Comparison of ENCODE assay signal across 8 mouse cellular contexts in genomic region chr6:108667599-108668021, GRCm38 (mm10). TPM values are rescaled to one million over a fixed set of nuclear protein-coding genes. Genes with fewer than 3 reads are reported as not detected.
DNase-seq lines count a peak whose midpoint lies in the region; ATAC-seq lines count a peak whose summit lies in the region.

No protein-coding gene starts in this region.

- H3K36me3 ChIP-seq in heart, embryonic 10.5 days: peaks cover 20% of the 10 kb centered on the region
- H3K36me3 ChIP-seq in kidney, embryonic 14.5 days (ENCODE audit: control insufficient read depth, insufficient read depth, low read length): no peaks in the 10 kb centered on the region
- H3K36me3 ChIP-seq in neural tube, embryonic 13.5 days: no peaks in the 10 kb centered on the region

- no peak overlapping the region for H3K4me2 ChIP-seq in kidney, embryonic 14.5 days (replicated peaks; ENCODE audit: low read depth, low read length)
- peak overlapping the region; percentile 63; the same call in 1 of the 2 replicates for H3K4me2 ChIP-seq in neural tube, embryonic 13.5 days

- ATAC-seq in kidney, embryonic 14.5 days (ENCODE audit: low FRiP score, low TSS enrichment): no peak
- peak; percentile 42 for ATAC-seq in neural tube, embryonic 13.5 days (ENCODE audit: low read depth)

- WGBS in heart, embryonic 10.5 days: 5% methylated on average over 6 of the region's 6 CpGs
- WGBS in kidney, embryonic 14.5 days: 29% methylated on average over 6 of the region's 6 CpGs
- 8% methylated on average over 6 of the region's 6 CpGs for WGBS in neural tube, embryonic 13.5 days

- DNase-seq in adrenal gland, adult (ENCODE audit: inconsistent age in 2 of 2, low spot score in 1 of 2): peak; percentile 51 to 77
- no peak for DNase-seq in adrenal gland, adult 8-10 months
- DNase-seq in brain, adult 2 months (ENCODE audit: low read depth, low spot score): peak; percentile 24
- DNase-seq in heart, embryonic 10.5 days (ENCODE audit: low spot score): no peak
- DNase-seq in ovary, postnatal 36 days (ENCODE audit: low spot score): no peak
- no peak for DNase-seq in lung, postnatal 36 days

- H3K4me3 ChIP-seq in heart, embryonic 10.5 days: peak overlapping the region; percentile 49; the same call in 1 of the 2 replicates
- no peak overlapping the region for H3K4me3 ChIP-seq in kidney, embryonic 14.5 days (ENCODE audit: low read length)
- H3K4me3 ChIP-seq in neural tube, embryonic 13.5 days: no peak overlapping the region

- H3K27me3 ChIP-seq in heart, embryonic 10.5 days (ENCODE audit: insufficient read depth, poor library complexity, severe bottlenecking): peaks cover 19% of the 10 kb centered on the region; the same call in 1 of the 2 replicates
- no peaks in the 10 kb centered on the region for H3K27me3 ChIP-seq in kidney, embryonic 14.5 days (ENCODE audit: control insufficient read depth, insufficient read depth, low read length)
- H3K27me3 ChIP-seq in neural tube, embryonic 13.5 days: peaks cover 8% of the 10 kb centered on the region

- H3K4me1 ChIP-seq in heart, embryonic 10.5 days: peaks cover 24% of the 10 kb centered on the region
- H3K4me1 ChIP-seq in kidney, embryonic 14.5 days (ENCODE audit: control insufficient read depth, insufficient read depth, low read length): peaks cover 10% of the 10 kb centered on the region
- H3K4me1 ChIP-seq in neural tube, embryonic 13.5 days (replicated peaks): peaks cover 23% of the 10 kb centered on the region

- no peak overlapping the region for H3K9ac ChIP-seq in kidney, embryonic 14.5 days (ENCODE audit: low read depth, low read length)
- H3K9ac ChIP-seq in neural tube, embryonic 13.5 days: 0 out of 2 replicates have a peak overlapping the region, but pooled peaks have one; percentile 72

- H3K27ac ChIP-seq in heart, embryonic 10.5 days: peak overlapping the region; percentile 91
- H3K27ac ChIP-seq in kidney, embryonic 14.5 days (ENCODE audit: low read depth, low read length): peak overlapping the region; percentile 31; the same call in 1 of the 2 replicates
- H3K27ac ChIP-seq in neural tube, embryonic 13.5 days (replicated peaks): peak overlapping the region; percentile 76

- no peaks in the 10 kb centered on the region for H3K9me3 ChIP-seq in heart, embryonic 10.5 days
- no peaks in the 10 kb centered on the region for H3K9me3 ChIP-seq in kidney, embryonic 14.5 days (ENCODE audit: control insufficient read depth, low read length)
- no peaks in the 10 kb centered on the region for H3K9me3 ChIP-seq in neural tube, embryonic 13.5 days

RNA-seq across cellular contexts. Expression of gene Bhlhe40, which starts 7.2 kb away (rescaled TPM):
- 10 to 100 TPM; 51.3 to 72.1 (median 68.6) TPM for total RNA-seq in adrenal gland, adult 8-10 months (2022)
- 7.8 and 10.8 TPM in 2 replicates for polyA plus RNA-seq in heart, embryonic 10.5 days (2016; fragmentation: Nextera tagmentation; extraction: Ambion mirVana)
- polyA plus RNA-seq in kidney, embryonic 14.5 days (2014; fragmentation: Nextera tagmentation; extraction: Ambion mirVana): 6.9 and 8.1 TPM in 2 replicates
- polyA plus RNA-seq in neural tube, embryonic 13.5 days (2015; fragmentation: Nextera tagmentation; extraction: Ambion mirVana): 2.8 and 5.4 TPM in 2 replicates

Comparison
In these comparisons a context has a peak if more than half of its experiments do, and no peak if none do; other contexts are left out.
1. DNase-seq: peak in adrenal gland, adult (2 of 2) and brain, adult 2 months (single experiment); none in adrenal gland, adult 8-10 months (single experiment), heart, embryonic 10.5 days (single experiment), ovary, postnatal 36 days (single experiment) and lung, postnatal 36 days (single experiment).
2. H3K27ac ChIP-seq: peak in every context shown above with its lines; median percentile 91 in heart, embryonic 10.5 days; 76 in neural tube, embryonic 13.5 days; 31 in kidney, embryonic 14.5 days.